9 mouse cellular contexts compared by ENCODE assay signal in the genomic region with DNA sequence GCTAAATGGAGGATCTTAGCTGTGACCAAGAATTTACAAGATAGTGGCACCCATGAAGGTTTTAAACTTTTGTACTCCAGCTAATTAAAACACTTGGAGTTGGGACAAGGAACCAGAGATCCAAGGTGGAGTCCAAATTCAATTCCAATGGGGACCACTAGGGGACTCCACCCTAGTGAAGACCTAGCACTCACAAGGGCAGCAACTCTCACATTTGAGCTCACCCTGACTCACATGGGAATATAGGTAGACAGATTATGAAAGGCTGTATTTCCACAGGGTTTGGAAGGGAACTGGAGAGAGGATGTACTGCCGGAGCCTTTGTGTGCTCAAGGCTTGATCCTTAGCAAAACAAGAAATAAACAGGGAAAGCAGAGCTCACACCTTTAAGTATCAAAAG. TPM values are rescaled to one million over a fixed set of nuclear protein-coding genes. Genes with fewer than 3 reads are reported as not detected.
DNase-seq lines count a peak whose midpoint lies in the region; TF ChIP-seq lines count a peak whose summit lies in the region.
"Had no signal": no experiment of that assay in that cellular context is flagged by ENCODE, and none has a peak within 500 bp of the region (broad histone marks: within the 10 kb centered on the region; RNA-seq: fewer than 3 reads in every experiment).

No protein-coding gene starts in this region.

- H3K36me3 ChIP-seq in kidney, adult 2 months (ENCODE audit: control insufficient read depth, insufficient read depth, low read length), result no peaks in the 10 kb centered on the region
- no peaks in the 10 kb centered on the region for H3K36me3 ChIP-seq in ES-E14 (ENCODE audit: control insufficient read depth, insufficient read depth, low read length, poor library complexity, severe bottlenecking)
- H3K36me3 ChIP-seq: forebrain, embryonic 15.5 days; kidney, embryonic 15.5 days had no signal

- H3K9ac ChIP-seq in ES-E14 (ENCODE audit: insufficient read depth, low read depth, low read length, poor library complexity, severe bottlenecking), result no peak overlapping the region
- H3K9ac ChIP-seq: forebrain, embryonic 15.5 days; kidney, embryonic 15.5 days had no signal

- in situ Hi-C loops in ES-E14 (cut with MboI; ENCODE audit: low sequenced_read_pairs in 2 of 2, unreplicated experiment in 2 of 2), result no loop called here

- TF ChIP-seq CTCF in kidney, adult 2 months (conservative IDR thresholded peaks at IDR 0.05; ENCODE audit: insufficient read depth, insufficient read length, low read depth, low read length), result peak; percentile 55

- DNase-seq in kidney, adult 2 months, result peak; percentile 22
- no peak for DNase-seq in kidney, postnatal 4 days
- DNase-seq in CD4-positive, CD25-positive, alpha-beta regulatory T cell, adult 2 months (ENCODE audit: low read depth, low spot score), result peak; percentile 60
- no peak for DNase-seq in ES-E14 (ENCODE audit: low read depth, low spot score)
- DNase-seq in gonadal fat pad, adult 2 months (ENCODE audit: low read depth), result peak; percentile 92
- no peak for DNase-seq in left cerebral cortex, adult 18-20 months (ENCODE audit: low spot score in 2 of 2)
- no peak for DNase-seq in layer of hippocampus, postnatal 10 days (ENCODE audit: low spot score in 2 of 2)

- no peak for TF ChIP-seq POLR2A in kidney, adult 2 months (IDR thresholded peaks at IDR 0.05; ENCODE audit: low read depth, low read length)

- no peaks in the 10 kb centered on the region for H3K27me3 ChIP-seq in kidney, adult 2 months (replicated peaks; ENCODE audit: control insufficient read depth, insufficient read depth, low read length)
- H3K27me3 ChIP-seq: forebrain, embryonic 15.5 days; kidney, embryonic 15.5 days had no signal

- no peak overlapping the region for H3K4me3 ChIP-seq in kidney, adult 2 months (ENCODE audit: insufficient read depth, low read depth, low read length)
- no peak overlapping the region for H3K4me3 ChIP-seq in ES-E14 (ENCODE audit: insufficient read depth in 1 of 2, low read depth in 1 of 2, low read length in 2 of 2, poor library complexity in 1 of 2, severe bottlenecking in 1 of 2)
- H3K4me3 ChIP-seq: forebrain, embryonic 15.5 days; kidney, embryonic 15.5 days had no signal

- no peak overlapping the region for H3K27ac ChIP-seq in kidney, adult 2 months (ENCODE audit: insufficient read depth, low read depth, low read length)
- no peak overlapping the region for H3K27ac ChIP-seq in ES-E14 (ENCODE audit: insufficient read depth, low read depth, low read length, poor library complexity, severe bottlenecking)
- H3K27ac ChIP-seq: forebrain, embryonic 15.5 days; kidney, embryonic 15.5 days had no signal

- no peaks in the 10 kb centered on the region for H3K9me3 ChIP-seq in ES-E14 (ENCODE audit: control insufficient read depth, insufficient read depth, low read depth, low read length)
- H3K9me3 ChIP-seq: forebrain, embryonic 15.5 days; kidney, embryonic 15.5 days had no signal

- 96% methylated on average over 1 of the region's 1 CpGs for WGBS in kidney, adult 2 months

- no peaks in the 10 kb centered on the region for H3K4me1 ChIP-seq in kidney, adult 2 months (ENCODE audit: control insufficient read depth, insufficient read depth, low read length)
- no peaks in the 10 kb centered on the region for H3K4me1 ChIP-seq in ES-E14 (ENCODE audit: control insufficient read depth in 2 of 2, insufficient read depth in 2 of 2, low read length in 2 of 2, poor library complexity in 1 of 2)
- H3K4me1 ChIP-seq: forebrain, embryonic 15.5 days; kidney, embryonic 15.5 days had no signal

TF ChIP-seq in ES-E14, 5 proteins besides CTCF, POLR2A, EP300 and RAD21:
- TF ChIP-seq ZC3H11A (IDR thresholded peaks at IDR 0.05; ENCODE audit: borderline replicate concordance, low read depth, low read length) (0 out of 2 replicates have a peak, but pooled peaks have one; percentile 13), ZNF384 (IDR thresholded peaks at IDR 0.05; ENCODE audit: low read depth, low read length) (no peak), CHD2 (IDR thresholded peaks at IDR 0.05; ENCODE audit: low read depth, low read length) (no peak), MAFK (IDR thresholded peaks at IDR 0.05; ENCODE audit: insufficient read depth, low read depth, low read length) (no peak), HCFC1 (IDR thresholded peaks at IDR 0.05; ENCODE audit: borderline replicate concordance, insufficient read depth, low read length) (no peak)

RNA-seq across cellular contexts. Expression of a gene that starts 9.0 kb away (rescaled TPM):
- 22.1 and 51.3 TPM in 2 replicates for polyA plus RNA-seq in kidney, adult 2 months (2012; rRNA removed)
- total RNA-seq in ES-E14 (2012; rRNA removed), result 7.6 and 8.9 TPM in 2 replicates
- 67.7 and 114 TPM in 2 replicates for polyA plus RNA-seq in gonadal fat pad, adult 2 months (2012; rRNA removed)
- 10 to 100 TPM; 74.3 TPM for total RNA-seq in left cerebral cortex, adult 18-20 months (2021)
- total RNA-seq in layer of hippocampus, postnatal 10 days (2021), result 10 to 100 TPM; 38.8 to 43.2 TPM

Comparison
In these comparisons a context has a peak if more than half of its experiments do, and no peak if none do; other contexts are left out.
1. DNase-seq: peak in kidney, adult 2 months (single experiment), CD4-positive, CD25-positive, alpha-beta regulatory T cell, adult 2 months (single experiment) and gonadal fat pad, adult 2 months (single experiment); none in kidney, postnatal 4 days (0 of 2), ES-E14 (single experiment), left cerebral cortex, adult 18-20 months (0 of 2) and layer of hippocampus, postnatal 10 days (0 of 2).